Mouse (Mus musculus) telencephalon, adult 2 months (tissue): ENCODE data around the gene Scarb1.

Experiments
- DNase-seq: peaks from one replicate; pipeline ENCODE4 v3.0.0-alpha.2; 2011; ENCODE audit warnings: low read depth, low spot score

The Scarb1 gene

GRCm38 (mm10) chr5:125240124-125240781 lies 100.6 kb downstream of the Scarb1 start:
- DNase-seq: no peak

GRCm38 (mm10) chr5:125235874-125236273 lies 105.0 kb downstream of the Scarb1 start:
- no peak for DNase-seq

- DNase-seq: no peak
Measured at GRCm38 (mm10) chr5:125235398-125235797, 105.5 kb downstream of the Scarb1 start.

GRCm38 (mm10) chr5:125234399-125234798 lies 106.5 kb downstream of the Scarb1 start:
- DNase-seq: no peak

- DNase-seq: no peak
Measured at GRCm38 (mm10) chr5:125233478-125233877, 107.4 kb downstream of the Scarb1 start.

GRCm38 (mm10) chr5:125232443-125232979 lies 108.4 kb downstream of the Scarb1 start:
- no peak for DNase-seq

GRCm38 (mm10) chr5:125230463-125230862 lies 110.4 kb downstream of the Scarb1 start:
- no peak for DNase-seq

GRCm38 (mm10) chr5:125229097-125229496 lies 111.8 kb downstream of the Scarb1 start:
- peak; percentile 54 for DNase-seq

GRCm38 (mm10) chr5:125227699-125228098 lies 113.2 kb downstream of the Scarb1 start:
- no peak for DNase-seq
